Mouse (Mus musculus): ENCODE data around the gene Gclc. TPM values are rescaled to one million over a fixed set of nuclear protein-coding genes. Genes with fewer than 3 reads are reported as not detected.

Gene Gclc
- total RNA-seq, 1 experiment from 2014 or later: 38.0 TPM

GRCm38 (mm10) chr9:77785466-77785865 lies 31.1 kb downstream of the Gclc start:
- no peak for DNase-seq

GRCm38 (mm10) chr9:77787936-77788335 lies 33.6 kb downstream of the Gclc start:
- no peak for DNase-seq

GRCm38 (mm10) chr9:77789615-77790348 lies 35.4 kb downstream of the Gclc start:
- DNase-seq: peak; percentile 64

GRCm38 (mm10) chr9:77793838-77794237 lies 39.5 kb downstream of the Gclc start:
- no peak for DNase-seq

DNA sequence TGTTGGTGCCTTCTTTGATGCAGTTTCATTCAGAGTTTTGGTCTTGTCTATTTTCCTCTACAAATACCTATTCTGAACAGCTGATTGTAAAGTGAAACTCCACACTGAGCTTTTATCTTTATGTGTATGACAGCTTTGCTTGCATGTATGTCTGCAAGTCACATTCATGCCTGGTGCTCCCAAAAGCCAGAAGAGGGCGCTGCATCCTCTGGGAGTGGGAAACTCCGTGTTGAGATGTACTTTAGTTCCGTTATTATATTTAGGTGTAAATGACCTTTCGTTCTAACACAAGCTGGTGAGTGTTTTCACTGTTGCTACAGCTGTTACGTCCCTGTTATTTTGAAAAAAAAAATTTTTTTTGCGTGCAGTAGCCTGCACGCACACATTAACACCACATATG lies 48.1 kb downstream of the Gclc start:
- DNase-seq: peak; percentile 48

GRCm38 (mm10) chr9:77806426-77806825 lies 52.1 kb downstream of the Gclc start:
- DNase-seq: no peak

DNA sequence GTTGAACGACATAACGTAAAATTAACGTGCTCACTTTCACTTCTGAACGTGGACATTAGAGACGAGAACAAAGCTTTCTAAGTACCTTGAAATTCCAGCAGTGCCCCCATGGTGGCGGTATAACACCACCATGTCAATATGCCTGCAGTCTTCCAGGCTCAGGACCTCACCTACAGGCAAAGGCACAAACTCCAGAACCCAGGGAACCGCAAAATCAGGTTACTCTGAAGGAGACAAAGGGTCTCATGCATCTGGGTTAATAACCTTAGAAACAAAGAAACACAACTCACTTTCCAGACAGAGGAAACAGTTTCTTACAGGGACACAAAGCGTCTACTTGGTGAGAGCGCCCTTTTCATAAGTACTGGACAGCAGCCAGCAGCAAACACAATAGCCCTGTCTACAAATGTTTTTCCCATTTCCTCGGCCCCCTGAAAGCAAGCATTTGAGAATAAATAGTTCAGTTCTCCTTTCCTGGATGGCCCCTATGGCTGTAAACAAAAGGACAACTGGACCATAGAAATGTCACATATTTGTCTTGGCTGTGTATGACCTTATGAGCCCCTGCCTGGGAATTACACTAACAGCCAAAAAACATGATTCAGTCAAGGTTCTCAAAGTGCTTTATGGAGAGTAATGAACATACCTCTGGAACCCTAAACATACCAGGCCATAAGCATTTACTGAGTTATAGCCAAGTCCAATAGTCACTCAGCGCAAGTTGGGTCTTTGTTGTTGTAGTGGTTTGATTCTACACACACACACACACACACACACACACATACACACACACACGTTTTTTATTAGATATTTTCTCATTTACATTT lies 52.7 kb downstream of the Gclc start:
- peak; percentile 82 for DNase-seq

GRCm38 (mm10) chr9:77808481-77808880 lies 54.1 kb downstream of the Gclc start:
- DNase-seq: no peak

DNA sequence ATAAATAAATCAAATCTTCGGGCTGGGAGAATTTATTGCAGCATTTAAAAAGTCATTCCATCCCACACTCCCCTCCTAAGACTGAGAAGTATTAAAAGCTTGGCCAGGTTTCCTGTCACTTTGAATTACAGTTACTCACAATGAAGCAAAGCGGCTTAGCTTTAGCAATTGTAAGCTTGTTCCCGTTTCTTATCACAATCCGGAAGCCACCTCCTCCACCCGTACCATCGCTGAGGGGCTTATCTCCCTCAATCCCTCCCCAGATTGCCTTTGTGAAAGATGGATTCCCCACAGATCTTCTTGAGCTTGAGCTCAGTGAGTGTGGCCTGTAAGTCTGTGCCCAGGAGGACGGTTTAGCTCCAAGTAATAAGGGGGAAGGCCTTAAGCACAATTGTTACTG lies 64.5 kb downstream of the Gclc start:
- no peak for DNase-seq

GRCm38 (mm10) chr9:77819318-77819717 lies 65.0 kb downstream of the Gclc start:
- no peak for DNase-seq

- no peak for DNase-seq
These were observed 66.5 kb downstream of the Gclc start for GRCm38 (mm10) chr9:77820836-77821235.

DNA sequence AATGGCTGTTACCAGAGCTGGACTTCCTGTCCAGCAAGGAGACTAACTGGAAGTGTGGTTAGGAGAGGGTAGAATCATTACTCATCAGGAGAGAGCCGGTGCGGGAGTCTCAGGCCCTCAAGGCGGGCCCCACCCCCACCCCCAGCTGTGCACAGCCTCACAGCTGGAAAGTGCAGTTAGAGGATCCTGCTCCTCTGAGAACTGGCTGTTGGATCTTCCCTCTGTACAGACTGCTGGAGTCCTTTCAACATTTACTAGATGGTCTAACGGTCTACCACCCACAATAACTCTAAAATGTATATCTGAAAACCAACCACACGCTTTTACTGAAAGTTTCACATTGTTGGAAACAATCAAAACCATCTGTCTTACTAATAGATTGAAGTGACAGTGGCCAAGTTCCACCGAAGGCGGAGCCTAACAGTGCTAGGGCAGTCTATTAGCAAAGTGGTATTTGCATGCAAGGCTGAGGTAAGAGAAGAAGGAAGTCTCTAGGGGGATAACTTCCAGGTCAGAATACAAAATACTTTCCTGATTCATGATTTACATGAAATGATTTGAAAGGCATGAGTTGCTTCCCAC lies 71.1 kb downstream of the Gclc start:
- DNase-seq: no peak

- DNase-seq: no peak
These were observed 71.9 kb downstream of the Gclc start for GRCm38 (mm10) chr9:77826237-77826636.

GRCm38 (mm10) chr9:77828531-77828965 lies 74.2 kb downstream of the Gclc start:
- DNase-seq: no peak

DNA sequence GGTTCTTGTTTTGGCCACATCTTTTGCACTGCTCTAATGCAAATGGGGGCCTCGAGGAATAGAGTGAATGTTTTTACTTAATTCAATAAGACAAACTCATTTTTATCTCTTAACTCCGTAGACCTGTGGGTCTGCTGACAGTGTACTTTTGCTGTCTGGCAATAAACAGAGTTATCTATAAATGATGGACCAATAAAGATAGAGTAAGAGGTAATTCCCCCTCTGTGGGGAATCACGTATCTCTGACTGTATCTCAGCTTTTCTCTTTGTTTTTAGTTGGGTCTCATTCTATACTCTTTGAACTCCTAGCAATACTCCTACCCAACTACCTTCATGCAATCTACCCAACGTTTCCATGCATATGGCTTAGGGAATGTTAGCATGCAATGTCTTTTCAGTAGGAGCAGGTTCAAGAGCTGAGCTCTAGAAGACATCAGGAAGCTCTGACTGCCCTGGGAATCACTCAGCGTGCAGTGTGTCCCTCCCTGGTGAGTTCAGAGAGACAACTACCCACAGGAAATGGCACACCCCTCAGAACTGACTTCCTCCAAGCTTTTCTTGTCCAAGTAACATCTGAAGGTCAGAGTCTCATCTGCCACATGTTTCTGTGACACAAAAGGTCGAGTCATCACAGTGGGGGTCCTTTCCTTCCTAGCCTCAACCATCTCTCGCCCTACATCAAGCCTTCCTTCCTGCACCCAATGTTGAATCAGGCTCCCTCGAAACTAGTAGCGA lies 80.1 kb downstream of the Gclc start:
- no peak for DNase-seq

DNA sequence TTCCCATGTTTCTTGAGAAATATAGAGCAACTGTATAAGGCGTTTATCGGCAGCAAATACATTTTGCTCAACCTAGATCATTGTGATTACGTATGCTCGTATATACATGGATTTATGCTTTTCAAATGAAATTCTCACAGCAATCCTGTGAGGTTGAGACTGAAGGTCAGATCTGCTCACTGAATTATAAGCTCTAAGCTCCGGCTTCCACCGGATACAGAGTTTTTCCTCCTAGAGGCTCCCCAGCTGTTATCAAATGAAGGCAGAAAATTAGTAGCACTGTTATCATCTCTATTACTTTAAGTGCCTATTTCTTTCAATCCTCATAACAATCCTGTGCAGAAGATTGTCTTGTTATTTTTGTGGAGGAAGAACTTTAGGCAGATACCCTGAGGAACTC lies 80.8 kb downstream of the Gclc start:
- no peak for DNase-seq

DNA sequence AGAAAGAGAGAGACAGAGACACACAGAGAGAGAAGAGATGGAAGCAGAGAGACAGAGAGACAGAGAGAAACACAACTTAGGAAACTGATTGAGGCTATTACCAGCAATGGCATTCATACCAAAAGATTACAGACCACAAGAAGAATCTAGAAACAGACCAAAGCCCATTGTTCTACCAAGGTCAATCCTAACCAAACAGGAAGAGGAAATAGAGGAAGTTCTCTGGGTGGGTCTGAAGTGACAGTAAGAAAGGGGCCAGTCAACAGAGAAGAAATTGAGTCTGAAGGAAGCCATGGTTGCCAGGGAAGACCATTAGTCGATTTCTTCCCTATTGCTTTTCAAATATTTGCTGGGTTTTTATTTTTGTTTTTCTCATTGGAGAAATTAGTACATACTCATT lies 81.4 kb downstream of the Gclc start:
- no peak for DNase-seq

GRCm38 (mm10) chr9:77838586-77838985 lies 84.3 kb downstream of the Gclc start:
- peak; percentile 10 for DNase-seq
